Mouse (Mus musculus) megakaryocyte, adult 5-6 weeks (primary cell): Measurements from ENCODE around the gene Gale. TPM values are rescaled to one million over a fixed set of nuclear protein-coding genes. Genes with fewer than 3 reads are reported as not detected.
"Not testable (repeated sequence)": the region's sequence is repeated elsewhere in the genome, so short reads cannot be mapped to it uniquely, and the experiment has no call there.

ENCODE experiments used
- ATAC-seq: 2 replicates; pipeline ENCODE4 v1.8.0; 2016; ENCODE audit warnings: mild to moderate bottlenecking, inconsistent platforms; ENCODE audit not compliant: poor library complexity, severe bottlenecking
- total RNA-seq, 2 experiments: library from RNA; stranded (forward) in 1 of 2; stranded (reverse) in 1 of 2; fragments of 153-499, 151-499 nt in 1 of 2; fragments of 221-1000, 200-1000 nt in 1 of 2; gene quantifications; 2 replicates each; pipeline versions ENCODE4 v1.2.3 to v1.2.4; 2015 to 2017

Gene Gale
- total RNA-seq, 2 experiments from 2014 or later, result 6.4 to 10.0 TPM

DNA sequence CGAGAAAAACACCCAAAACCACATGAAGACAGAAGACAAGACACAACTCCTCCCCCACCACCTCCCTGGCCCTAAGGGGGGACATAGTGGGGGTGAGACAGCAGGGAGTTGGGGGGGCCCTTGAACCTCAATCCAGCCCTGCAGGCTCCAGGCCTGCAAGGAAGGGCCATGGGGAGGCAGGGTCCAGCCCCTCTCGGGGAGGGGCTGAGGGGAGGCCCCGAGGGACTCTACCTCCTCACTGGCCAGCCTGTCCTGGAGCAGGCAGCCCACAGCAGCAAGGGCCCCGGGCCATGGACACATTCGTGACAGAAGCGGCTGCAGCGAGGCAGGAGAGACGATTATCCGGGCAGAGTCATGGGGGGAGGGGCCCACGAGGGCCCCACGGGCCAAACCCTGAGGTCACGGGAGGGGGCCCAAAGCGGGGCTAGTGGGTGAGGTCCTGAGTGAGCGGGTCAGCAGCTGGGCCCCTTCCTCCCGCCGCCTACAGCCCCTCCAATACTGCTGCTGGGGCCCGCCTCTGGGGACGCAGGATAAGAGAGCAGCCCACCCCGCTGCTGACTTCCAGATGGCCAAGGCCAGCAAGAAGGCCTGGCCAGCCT lies 4.8 kb downstream of the Gale start:
- ATAC-seq, result no peak

- ATAC-seq, result no peak
Measured at GRCm38 (mm10) chr4:135969070-135969750, 5.7 kb downstream of the Gale start.

DNA sequence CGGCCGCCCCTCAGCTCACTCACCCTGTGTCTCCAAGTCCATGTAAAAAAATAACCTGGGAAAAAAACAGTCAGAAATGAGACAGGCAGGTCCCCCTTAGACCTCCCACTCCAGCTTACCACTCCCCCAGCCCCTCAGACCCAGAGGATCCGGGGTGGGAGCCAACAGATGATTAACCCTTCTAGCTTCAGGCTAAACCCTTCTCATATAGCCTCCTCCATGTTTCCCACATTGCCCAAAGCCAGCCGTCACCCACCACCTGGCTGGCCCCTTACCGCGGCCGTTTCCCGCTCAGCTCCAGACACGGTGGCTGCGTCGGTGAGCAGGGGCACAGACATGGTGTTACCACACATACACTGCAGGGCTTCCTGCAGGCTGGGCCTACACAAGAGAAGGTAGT lies 7.1 kb downstream of the Gale start:
- no peak for ATAC-seq

- peak; percentile 66 for ATAC-seq
Measured at GRCm38 (mm10) chr4:135971805-135972555, 8.5 kb downstream of the Gale start.

- peak; percentile 77 for ATAC-seq
Measured at GRCm38 (mm10) chr4:135972556-135972906, 9.0 kb downstream of the Gale start, which contains the start of gene Lypla2. Gene Lypla2, minus strand, starts transcription at chr4:135972626.

DNA sequence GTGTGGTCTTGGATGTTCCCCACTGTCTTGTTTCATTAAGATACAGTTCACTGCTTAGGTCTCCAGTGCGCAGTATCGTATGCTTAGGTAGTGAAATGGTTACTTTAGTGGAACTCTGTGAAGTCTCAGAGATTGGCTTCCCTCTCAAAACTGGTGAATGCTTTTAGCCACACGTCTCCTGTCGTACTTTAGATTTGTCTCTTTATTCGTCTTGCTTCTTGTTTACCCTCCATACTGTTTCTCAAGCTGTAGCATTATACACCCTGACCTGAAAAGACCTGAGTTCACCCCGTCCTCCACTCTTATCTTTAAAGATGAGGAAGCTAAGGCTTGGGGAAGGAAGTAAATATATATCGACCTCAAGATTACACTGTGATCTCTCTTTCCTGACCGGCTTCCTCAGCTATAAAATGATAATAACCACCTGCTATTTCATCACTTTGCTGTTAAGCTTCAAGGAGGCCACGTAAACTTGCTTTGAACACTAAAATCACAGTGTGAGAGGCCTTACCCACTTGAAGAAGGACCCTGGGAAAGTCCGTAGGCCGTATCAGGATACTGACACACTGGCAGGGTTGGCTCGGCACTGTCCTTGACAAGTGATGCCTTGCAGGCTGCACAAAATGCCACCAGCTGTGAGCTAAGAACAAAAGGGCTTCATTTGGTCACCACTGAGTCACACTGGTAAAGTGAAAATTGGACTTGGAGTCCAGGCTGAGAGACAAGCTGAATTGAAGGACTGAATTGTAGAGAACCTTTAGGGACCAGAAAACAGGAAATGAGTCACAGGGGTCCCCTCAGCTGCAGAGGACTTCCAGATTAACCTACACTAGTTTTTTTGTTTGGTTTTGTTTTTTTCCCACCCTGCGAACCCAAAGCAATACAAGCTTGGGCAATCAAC lies 9.6 kb downstream of the Gale start:
- ATAC-seq, result peak; percentile 45

DNA sequence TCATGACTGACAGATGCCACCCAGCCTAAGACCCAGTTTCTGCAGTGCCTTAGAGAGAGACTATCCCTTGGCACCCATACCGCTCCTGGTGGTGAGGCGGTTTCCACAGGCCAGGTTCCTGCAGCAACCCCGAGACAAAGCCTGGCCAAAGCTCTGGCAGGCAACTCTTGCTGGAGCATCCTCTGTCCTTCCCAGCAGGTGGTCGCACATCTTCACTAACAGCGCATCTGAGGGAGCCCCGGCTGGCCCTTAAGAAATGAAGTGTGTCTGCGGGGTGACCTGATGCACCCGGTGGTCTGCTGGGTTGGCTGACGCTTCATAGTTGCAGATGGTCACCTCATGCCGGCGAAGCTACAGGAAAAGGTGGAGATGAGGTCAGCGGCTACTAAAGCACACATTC lies 12.6 kb downstream of the Gale start:
- no peak for ATAC-seq

GRCm38 (mm10) chr4:135980223-135980622 lies 16.7 kb downstream of the Gale start:
- ATAC-seq, result not testable (repeated sequence)

GRCm38 (mm10) chr4:135981524-135982063 lies 18.1 kb downstream of the Gale start:
- ATAC-seq, result peak; percentile 77

GRCm38 (mm10) chr4:135984556-135984955 lies 21.0 kb downstream of the Gale start:
- ATAC-seq, result no peak

- ATAC-seq, result no peak
Measured at GRCm38 (mm10) chr4:135985193-135985592, 21.7 kb downstream of the Gale start.

DNA sequence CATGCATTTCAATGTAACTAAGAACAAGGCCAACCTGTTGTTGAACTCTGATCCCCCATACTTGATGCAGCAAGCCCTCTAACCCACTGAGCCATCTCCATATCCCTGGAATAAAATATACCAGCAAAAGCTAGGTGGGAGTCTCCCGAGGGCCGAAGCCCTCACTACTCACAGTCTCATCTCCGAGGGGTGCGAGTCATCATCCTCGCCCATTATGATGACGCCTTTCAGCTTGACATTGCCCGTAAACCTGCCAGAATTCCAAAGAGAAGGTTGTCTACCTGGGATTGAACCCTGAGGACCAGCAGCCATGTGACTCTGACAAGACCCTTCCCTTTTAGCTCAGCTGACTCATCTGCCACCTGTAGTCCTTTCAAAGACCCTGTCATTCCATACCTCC lies 22.2 kb downstream of the Gale start:
- ATAC-seq, result no peak

DNA sequence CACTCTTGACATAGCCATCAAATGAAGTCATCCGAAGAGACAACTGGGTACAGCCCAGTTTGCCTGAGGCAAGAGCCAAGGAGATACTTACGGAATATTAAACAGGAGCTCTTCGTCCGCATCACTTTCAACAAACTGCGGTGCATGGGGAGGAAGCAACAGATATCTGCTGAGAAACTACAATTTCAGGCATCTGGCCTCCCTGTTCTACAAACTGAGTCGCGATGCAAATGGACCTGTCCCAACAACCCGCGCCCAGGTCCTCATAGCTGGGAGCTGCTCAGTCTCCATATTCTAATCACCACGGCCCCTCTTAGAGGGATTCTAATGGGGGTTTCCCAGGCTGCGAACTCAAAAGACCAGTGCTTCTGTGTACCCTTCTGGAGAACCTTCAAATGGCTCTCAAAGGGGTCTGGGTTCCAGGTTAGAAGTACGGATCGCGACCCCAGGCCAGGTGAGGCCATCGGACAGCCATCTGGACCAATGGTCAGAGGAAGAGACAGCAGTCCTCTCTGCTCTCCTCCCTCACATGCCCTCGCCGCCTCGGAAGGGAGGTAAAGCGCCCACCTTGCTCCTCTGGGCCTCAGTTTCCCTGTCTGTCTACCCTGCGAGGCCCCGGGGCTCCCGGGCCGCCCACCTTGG lies 22.9 kb downstream of the Gale start:
- ATAC-seq, result peak; percentile 5; the same call in 1 of the 2 replicates

- ATAC-seq, result peak; percentile 94
Measured at GRCm38 (mm10) chr4:135986943-135987710, 23.6 kb downstream of the Gale start, which contains the start of gene Pithd1. Gene Pithd1, minus strand, starts transcription at chr4:135987264.

- no peak for ATAC-seq
Measured at GRCm38 (mm10) chr4:135987714-135988113, 24.2 kb downstream of the Gale start.

DNA sequence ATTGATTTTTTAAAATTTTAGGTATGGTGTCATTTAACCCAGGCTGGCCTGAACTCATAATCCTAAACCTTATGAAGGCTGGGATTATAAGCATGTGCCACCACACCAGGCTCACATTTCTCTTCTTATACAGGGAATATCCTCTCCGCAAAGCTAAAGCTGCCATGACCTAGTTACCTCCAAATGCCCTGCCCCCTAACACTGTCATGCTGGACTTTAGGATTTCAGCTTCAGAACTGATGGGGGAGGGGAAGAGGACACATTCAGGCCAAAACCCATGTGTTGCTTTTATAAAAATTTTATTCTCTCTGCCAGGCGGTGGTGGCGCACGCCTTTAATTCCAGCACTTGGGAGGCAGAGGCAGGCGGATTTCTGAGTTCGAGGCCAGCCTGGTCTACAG lies 30.4 kb downstream of the Gale start:
- no peak for ATAC-seq

- ATAC-seq, result no peak
Measured at GRCm38 (mm10) chr4:135995118-135995517, 31.6 kb downstream of the Gale start.

- ATAC-seq, result no peak
Measured at GRCm38 (mm10) chr4:136004107-136004675, 40.7 kb downstream of the Gale start.

DNA sequence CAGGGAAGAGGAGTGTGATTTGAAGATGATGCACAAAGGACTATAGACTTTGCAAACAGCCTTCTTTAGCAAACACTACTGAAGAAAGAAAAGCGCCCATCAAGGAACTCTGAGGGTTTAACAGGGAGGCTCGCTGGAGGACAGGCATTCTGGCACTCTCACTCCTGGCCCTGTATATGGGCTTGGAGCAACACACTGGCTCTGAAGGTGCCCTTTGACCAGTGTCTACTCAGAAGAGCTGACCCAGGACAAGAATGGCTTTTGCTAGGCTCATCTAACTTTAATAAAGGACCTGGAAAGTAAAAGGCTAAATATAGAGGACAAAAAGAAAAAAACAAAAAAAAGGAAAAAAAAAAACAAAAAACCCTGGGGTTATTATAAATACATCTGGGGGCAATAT lies 41.4 kb downstream of the Gale start:
- no peak for ATAC-seq
